Mouse (Mus musculus): ENCODE measurements around the gene Ccnk.

- TF ChIP-seq POLR2A (IDR thresholded peaks at IDR 0.05; ENCODE audit: control insufficient read depth, low read depth, low read length) = no peak
- no peak for TF ChIP-seq CTCF (IDR thresholded peaks at IDR 0.05; ENCODE audit: control insufficient read depth, insufficient read depth, insufficient replicate concordance, low read depth, low read length)
Measured at GRCm38 (mm10) chr12:108233736-108234135, 54.4 kb downstream of the Ccnk start.

Data from testis, adult 2 months (tissue).